Mouse (Mus musculus): ENCODE measurements around the gene Galntl6. TPM values are rescaled to one million over a fixed set of nuclear protein-coding genes. Genes with fewer than 3 reads are reported as not detected.
A peak's percentile ranks its signal among the peaks of the same experiment; 100 is the strongest.

Galntl6 gene
- polyA plus RNA-seq, 1 experiment from 2014 or later, result 0.91 TPM

DNA sequence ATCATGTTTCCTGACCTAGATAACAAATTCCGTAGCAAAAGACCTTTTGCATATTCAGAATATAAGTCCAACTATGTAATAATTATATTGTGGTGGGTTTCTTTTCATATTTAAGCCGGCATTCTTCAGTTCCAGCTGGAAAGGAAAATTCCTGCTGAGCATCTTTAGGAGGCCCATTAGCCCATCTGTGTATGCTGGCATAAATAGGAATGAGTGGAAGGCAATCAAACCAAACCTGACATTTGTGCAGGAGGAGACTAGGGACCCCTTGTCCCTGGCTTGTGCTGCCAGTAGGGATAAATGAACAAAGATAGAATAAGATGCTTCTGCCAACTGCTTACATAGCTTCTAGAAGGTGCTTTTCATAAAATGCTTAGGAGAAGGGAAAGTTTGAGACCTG is 243.4 kb downstream of the Galntl6 start:
- ATAC-seq (replicated peaks; ENCODE audit: low FRiP score, low read depth), result no peak

DNA sequence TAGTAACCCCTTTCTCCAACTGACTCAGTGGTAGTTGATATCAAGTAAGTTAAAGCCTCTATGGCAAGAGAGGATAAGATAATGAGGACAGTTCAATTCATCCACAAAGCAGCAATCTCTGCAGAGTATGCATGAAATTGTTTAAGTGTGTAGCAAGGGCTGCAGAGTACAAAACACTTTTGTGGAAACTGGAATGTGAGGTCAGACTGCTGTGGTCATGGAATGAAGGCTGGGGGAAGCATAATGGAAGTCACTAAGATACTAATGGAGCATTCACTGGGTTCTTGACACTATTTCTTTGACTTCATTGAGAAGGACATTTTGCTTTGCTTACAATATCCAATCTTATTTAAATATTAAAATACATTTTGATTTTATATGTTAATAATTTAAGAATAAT is 252.4 kb downstream of the Galntl6 start:
- H3K27ac ChIP-seq, result no peak overlapping the region
- no peaks in the 10 kb centered on the region for H3K9me3 ChIP-seq (replicated peaks; ENCODE audit: low read length)
- ATAC-seq (replicated peaks; ENCODE audit: low FRiP score, low read depth) (no peak), DNase-seq (ENCODE audit: low spot score) (no peak)
- H3K36me3 ChIP-seq (ENCODE audit: insufficient read depth, low read length), result no peaks in the 10 kb centered on the region
- no peak for TF ChIP-seq CTCF (IDR thresholded peaks at IDR 0.05; ENCODE audit: low read depth)
- H3K4me3 ChIP-seq (replicated peaks; ENCODE audit: low read depth, low read length), result no peak overlapping the region
- no peaks in the 10 kb centered on the region for H3K27me3 ChIP-seq (ENCODE audit: insufficient read depth, low read length)
- no peaks in the 10 kb centered on the region for H3K4me1 ChIP-seq (replicated peaks; ENCODE audit: insufficient read depth, low read length)
- no peak overlapping the region for H3K4me2 ChIP-seq (ENCODE audit: low read length)
- H3K9ac ChIP-seq (ENCODE audit: low read depth, low read length), result no peak overlapping the region

More for the DNA sequence above, 243.4 kb downstream of the Galntl6 start:
- Histone ChIP-seq H3K4me3 (replicated peaks; ENCODE audit: low read depth, low read length) (no peak overlapping the region), H3K36me3 (ENCODE audit: insufficient read depth, low read length) (no peaks in the 10 kb centered on the region), H3K9ac (ENCODE audit: low read depth, low read length) (no peak overlapping the region), H3K9me3 (replicated peaks; ENCODE audit: low read length) (no peaks in the 10 kb centered on the region), H3K27ac (no peak overlapping the region), H3K4me2 (ENCODE audit: low read length) (no peak overlapping the region), H3K27me3 (ENCODE audit: insufficient read depth, low read length) (no peaks in the 10 kb centered on the region), H3K4me1 (replicated peaks; ENCODE audit: insufficient read depth, low read length) (no peaks in the 10 kb centered on the region)
- TF ChIP-seq CTCF (IDR thresholded peaks at IDR 0.05; ENCODE audit: low read depth), result no peak
- no peak for DNase-seq (ENCODE audit: low spot score)
- WGBS, result 80% methylated on average over 2 of the region's 2 CpGs

DNA sequence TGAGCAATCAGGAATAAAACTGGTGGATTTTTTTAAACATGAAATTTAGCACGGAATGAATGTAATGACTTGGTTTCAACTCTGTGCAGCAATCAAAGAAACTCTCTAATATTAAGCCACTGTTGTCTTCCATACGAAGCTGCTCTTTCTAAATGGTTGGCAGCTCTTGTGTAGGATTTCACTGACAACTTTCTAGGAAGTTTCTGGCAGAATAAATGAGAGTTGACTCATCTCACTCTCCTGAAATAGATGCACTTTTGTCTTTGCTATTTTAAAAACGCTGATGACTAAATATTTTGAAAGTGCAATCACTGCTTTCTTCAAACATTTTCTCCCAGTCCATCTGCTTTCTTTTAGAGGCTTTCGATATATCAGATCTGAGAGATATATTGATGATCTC is 256.8 kb downstream of the Galntl6 start:
- 79% methylated on average over 4 of the region's 4 CpGs for WGBS
- DNase-seq (ENCODE audit: low spot score) (no peak), ATAC-seq (replicated peaks; ENCODE audit: low FRiP score, low read depth) (no peak)
- no peaks in the 10 kb centered on the region for H3K36me3 ChIP-seq (ENCODE audit: insufficient read depth, low read length)
- no peak for TF ChIP-seq CTCF (IDR thresholded peaks at IDR 0.05; ENCODE audit: low read depth)
- no peak overlapping the region for H3K4me3 ChIP-seq (replicated peaks; ENCODE audit: low read depth, low read length)
- H3K27me3 ChIP-seq (ENCODE audit: insufficient read depth, low read length), result no peaks in the 10 kb centered on the region
- no peak overlapping the region for H3K9ac ChIP-seq (ENCODE audit: low read depth, low read length)
- no peaks in the 10 kb centered on the region for H3K9me3 ChIP-seq (replicated peaks; ENCODE audit: low read length)
- no peak overlapping the region for H3K4me2 ChIP-seq (ENCODE audit: low read length)
- no peak overlapping the region for H3K27ac ChIP-seq
- H3K4me1 ChIP-seq (replicated peaks; ENCODE audit: insufficient read depth, low read length), result no peaks in the 10 kb centered on the region

DNA sequence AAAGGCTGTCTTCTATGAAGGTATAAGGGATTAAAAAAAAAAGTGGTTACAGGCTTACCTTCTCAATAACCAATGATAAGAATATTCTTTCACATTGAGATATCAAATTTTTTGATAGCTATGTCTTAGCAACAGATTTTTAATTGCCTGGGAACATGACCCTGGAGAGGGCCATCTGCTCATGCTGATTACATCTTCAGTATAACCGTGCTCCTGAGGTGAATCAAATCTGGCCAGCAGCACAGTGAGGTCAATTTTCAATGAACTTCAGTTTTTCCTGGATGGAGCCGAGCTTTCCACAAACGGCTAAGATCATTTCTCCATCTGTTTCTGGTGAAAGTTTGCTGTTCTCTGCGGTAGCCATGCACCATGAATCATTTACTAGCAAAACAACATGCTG is 306.0 kb downstream of the Galntl6 start:
- WGBS, result 40% methylated on average over 4 of the region's 4 CpGs
- no peak overlapping the region for H3K4me3 ChIP-seq (replicated peaks; ENCODE audit: low read depth, low read length)
- TF ChIP-seq CTCF (IDR thresholded peaks at IDR 0.05; ENCODE audit: low read depth), result no peak
- no peaks in the 10 kb centered on the region for H3K4me1 ChIP-seq (replicated peaks; ENCODE audit: insufficient read depth, low read length)
- no peak overlapping the region for H3K9ac ChIP-seq (ENCODE audit: low read depth, low read length)
- H3K9me3 ChIP-seq (replicated peaks; ENCODE audit: low read length), result no peaks in the 10 kb centered on the region
- no peak overlapping the region for H3K4me2 ChIP-seq (ENCODE audit: low read length)
- H3K36me3 ChIP-seq (ENCODE audit: insufficient read depth, low read length), result no peaks in the 10 kb centered on the region
- ATAC-seq (replicated peaks; ENCODE audit: low FRiP score, low read depth) (no peak), DNase-seq (ENCODE audit: low spot score) (peak; percentile 1)
- no peaks in the 10 kb centered on the region for H3K27me3 ChIP-seq (ENCODE audit: insufficient read depth, low read length)
- H3K27ac ChIP-seq, result no peak overlapping the region

DNA sequence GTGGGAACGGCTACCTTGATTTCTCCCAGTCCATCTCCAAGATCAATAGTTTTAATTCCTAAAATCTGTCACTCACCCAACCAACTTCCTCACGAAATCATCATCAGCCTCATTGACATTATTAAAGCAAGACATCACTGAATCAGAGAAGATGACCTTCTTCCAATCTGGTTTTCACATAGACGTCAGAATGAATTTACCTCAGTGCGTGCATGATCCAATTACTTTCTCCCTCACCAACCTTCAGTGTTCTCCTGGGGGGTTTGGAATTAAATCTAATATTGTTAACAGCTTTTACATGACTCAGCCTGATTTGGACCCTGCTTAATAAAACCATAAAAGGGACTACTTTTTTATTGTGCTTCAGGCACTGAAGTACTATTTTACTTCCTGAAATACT is 307.7 kb downstream of the Galntl6 start:
- Histone ChIP-seq H3K4me3 (replicated peaks; ENCODE audit: low read depth, low read length) (no peak overlapping the region), H3K27ac (no peak overlapping the region), H3K9ac (ENCODE audit: low read depth, low read length) (no peak overlapping the region), H3K4me2 (ENCODE audit: low read length) (no peak overlapping the region), H3K9me3 (replicated peaks; ENCODE audit: low read length) (no peaks in the 10 kb centered on the region), H3K27me3 (ENCODE audit: insufficient read depth, low read length) (no peaks in the 10 kb centered on the region), H3K36me3 (ENCODE audit: insufficient read depth, low read length) (no peaks in the 10 kb centered on the region), H3K4me1 (replicated peaks; ENCODE audit: insufficient read depth, low read length) (no peaks in the 10 kb centered on the region)
- 83% methylated on average over 4 of the region's 4 CpGs for WGBS
- no peak for TF ChIP-seq CTCF (IDR thresholded peaks at IDR 0.05; ENCODE audit: low read depth)
- DNase-seq (ENCODE audit: low spot score) (no peak), ATAC-seq (replicated peaks; ENCODE audit: low FRiP score, low read depth) (no peak)

DNA sequence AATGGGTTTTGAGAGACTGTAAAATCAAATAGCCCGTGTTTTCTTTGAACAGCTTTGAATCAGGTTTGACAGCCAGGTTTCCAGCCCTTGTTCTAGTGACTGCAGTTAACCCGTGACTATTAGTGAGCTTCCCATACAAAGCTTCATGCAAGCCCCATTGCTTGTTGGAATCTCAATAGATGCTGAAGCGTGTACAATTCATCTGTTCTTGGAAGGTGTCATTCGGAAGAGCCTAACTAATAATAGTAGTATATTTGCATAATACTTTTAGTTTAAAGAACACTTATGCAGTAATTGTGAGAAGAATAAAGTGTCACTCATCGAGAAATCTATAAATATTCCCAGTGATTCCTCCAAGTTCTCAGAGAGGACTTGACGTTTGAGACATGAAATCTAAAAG is 314.6 kb downstream of the Galntl6 start:
- no peaks in the 10 kb centered on the region for H3K36me3 ChIP-seq (ENCODE audit: insufficient read depth, low read length)
- no peak overlapping the region for H3K27ac ChIP-seq
- ATAC-seq (replicated peaks; ENCODE audit: low FRiP score, low read depth) (no peak), DNase-seq (ENCODE audit: low spot score) (no peak)
- no peak for TF ChIP-seq CTCF (IDR thresholded peaks at IDR 0.05; ENCODE audit: low read depth)
- 82% methylated on average over 6 of the region's 6 CpGs for WGBS
- H3K9me3 ChIP-seq (replicated peaks; ENCODE audit: low read length), result no peaks in the 10 kb centered on the region
- no peaks in the 10 kb centered on the region for H3K4me1 ChIP-seq (replicated peaks; ENCODE audit: insufficient read depth, low read length)
- no peak overlapping the region for H3K9ac ChIP-seq (ENCODE audit: low read depth, low read length)
- H3K27me3 ChIP-seq (ENCODE audit: insufficient read depth, low read length), result no peaks in the 10 kb centered on the region
- no peak overlapping the region for H3K4me2 ChIP-seq (ENCODE audit: low read length)
- H3K4me3 ChIP-seq (replicated peaks; ENCODE audit: low read depth, low read length), result no peak overlapping the region

DNA sequence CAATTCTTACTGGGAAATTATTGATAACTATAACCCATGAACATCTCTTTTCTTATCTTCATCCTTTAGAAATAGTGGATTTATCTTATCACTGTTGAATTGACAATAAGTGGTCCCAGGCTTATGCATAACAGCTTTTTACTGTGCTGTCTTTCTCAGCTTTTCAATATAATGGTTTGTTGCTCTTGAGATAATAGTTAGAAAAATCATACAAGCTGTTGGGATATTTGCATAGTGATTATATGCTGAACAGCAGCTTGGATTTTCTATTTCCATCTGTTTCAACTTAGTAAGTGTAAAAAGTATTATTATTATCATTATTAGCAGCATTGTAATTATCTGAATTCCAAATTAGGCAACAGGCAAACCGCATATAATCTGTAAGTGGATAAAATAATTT is 337.1 kb downstream of the Galntl6 start:
- Histone ChIP-seq H3K27me3 (ENCODE audit: insufficient read depth, low read length) (no peaks in the 10 kb centered on the region), H3K36me3 (ENCODE audit: insufficient read depth, low read length) (no peaks in the 10 kb centered on the region), H3K4me1 (replicated peaks; ENCODE audit: insufficient read depth, low read length) (no peaks in the 10 kb centered on the region), H3K27ac (no peak overlapping the region), H3K9ac (ENCODE audit: low read depth, low read length) (no peak overlapping the region), H3K4me2 (ENCODE audit: low read length) (no peak overlapping the region), H3K4me3 (replicated peaks; ENCODE audit: low read depth, low read length) (no peak overlapping the region), H3K9me3 (replicated peaks; ENCODE audit: low read length) (no peaks in the 10 kb centered on the region)
- ATAC-seq (replicated peaks; ENCODE audit: low FRiP score, low read depth) (no peak), DNase-seq (ENCODE audit: low spot score) (no peak)
- 88% methylated on average over 1 of the region's 1 CpGs for WGBS
- TF ChIP-seq CTCF (IDR thresholded peaks at IDR 0.05; ENCODE audit: low read depth), result no peak

All from kidney, postnatal 0 days (tissue).